Mouse (Mus musculus) heart, embryonic 16.5 days (tissue): ENCODE measurements around the gene Zbtb38. TPM values are rescaled to one million over a fixed set of nuclear protein-coding genes. Genes with fewer than 3 reads are reported as not detected.
A peak's percentile ranks its signal among the peaks of the same experiment; 100 is the strongest.

Experiments used
- ATAC-seq: fragments of 200-750 bp; cut with Nextera tagmentation; replicated peaks from 2 replicates; pipeline ENCODE4 v1.8.0; 2017; ENCODE audit warnings: moderate number of reproducible peaks; ENCODE audit not compliant: insufficient read depth, low FRiP score; ENCODE audit errors: extremely low read depth
- H3K27ac ChIP-seq: fragments of 300-500 bp; sonication (generic); 2 replicates; pipeline ENCODE4 v1.5.1; 2014; ENCODE audit warnings: mild to moderate bottlenecking, low read length, control low read depth, moderate library complexity
- H3K27me3 ChIP-seq: fragments of 300-500 bp; sonication (generic); 2 replicates; pipeline ENCODE4 v1.6.1; 2014; ENCODE audit warnings: low read length, mixed read lengths; ENCODE audit not compliant: control insufficient read depth, insufficient read depth
- H3K36me3 ChIP-seq: fragments of 300-500 bp; sonication (generic); 2 replicates; pipeline ENCODE4 v1.6.1; 2014; ENCODE audit not compliant: control insufficient read depth, insufficient read depth
- H3K4me1 ChIP-seq: fragments of 300-500 bp; sonication (generic); 2 replicates; pipeline ENCODE4 v1.6.1; 2014; ENCODE audit warnings: low read length, mixed read lengths; ENCODE audit not compliant: control insufficient read depth, insufficient read depth
- H3K4me2 ChIP-seq: fragments of 300-500 bp; sonication (generic); 2 replicates; pipeline ENCODE4 v1.6.1; 2014; ENCODE audit warnings: low read depth, mild to moderate bottlenecking, control low read depth, low read length
- H3K4me3 ChIP-seq: fragments of 300-500 bp; sonication (generic); 2 replicates; pipeline ENCODE4 v1.5.1; 2014; ENCODE audit warnings: mild to moderate bottlenecking, control low read depth, low read length
- H3K9ac ChIP-seq: fragments of 300-500 bp; sonication (generic); 2 replicates; pipeline ENCODE4 v1.6.1; 2014; ENCODE audit warnings: low read length, control low read depth
- H3K9me3 ChIP-seq: fragments of 300-500 bp; sonication (generic); replicated peaks from 2 replicates; pipeline ENCODE4 v1.6.1; 2016; ENCODE audit warnings: low read length; ENCODE audit not compliant: control insufficient read depth
- WGBS: fragments of 180-500 bp; shearing (Covaris S2); extraction: QIAGEN DNeasy Blood & Tissue Kit; methylation state at CpG from one replicate; pipeline ENCODE4 v1.1.7; 2014; 5-methylcytosine and 5-hydroxymethylcytosine counted together
- polyA plus RNA-seq: library from polyadenylated mRNA; unstranded; fragments of >200 nt; fragmentation: Nextera tagmentation; extraction: Ambion mirVana; gene quantifications from 2 replicates; pipeline ENCODE4 v1.2.1, GENCODE M21; 2015

Gene Zbtb38
- polyA plus RNA-seq, 1 experiment from 2014 or later: 29.6 TPM

- H3K4me2 ChIP-seq: no peak overlapping the region
- WGBS: 88% methylated on average over 10 of the region's 10 CpGs
- ATAC-seq: no peak
- peaks cover 6% of the 10 kb centered on the region; the same call in 1 of the 2 replicates for H3K9me3 ChIP-seq
- peaks cover 14% of the 10 kb centered on the region for H3K36me3 ChIP-seq
- H3K27me3 ChIP-seq: no peaks in the 10 kb centered on the region
- H3K27ac ChIP-seq: no peak overlapping the region
- H3K9ac ChIP-seq: no peak overlapping the region
- peaks cover 27% of the 10 kb centered on the region for H3K4me1 ChIP-seq
- no peak overlapping the region for H3K4me3 ChIP-seq
Measured at GRCm38 (mm10) chr9:96701891-96702290, 50.7 kb downstream of the Zbtb38 start.

- no peak for ATAC-seq
- WGBS: 98% methylated on average over 6 of the region's 6 CpGs
- no peak overlapping the region for H3K4me3 ChIP-seq
Measured at GRCm38 (mm10) chr9:96699276-96700035, 53.2 kb downstream of the Zbtb38 start.

GRCm38 (mm10) chr9:96696788-96697492, 55.7 kb downstream of the Zbtb38 start:
- Histone ChIP-seq H3K4me2 (no peak overlapping the region), H3K9ac (peak overlapping the region; percentile 51), H3K4me1 (peaks cover 23% of the 10 kb centered on the region), H3K36me3 (peaks cover 13% of the 10 kb centered on the region), H3K4me3 (no peak overlapping the region), H3K27me3 (no peaks in the 10 kb centered on the region), H3K27ac (peak overlapping the region; percentile 87), H3K9me3 (peaks cover 6% of the 10 kb centered on the region; the same call in 1 of the 2 replicates)
- WGBS: 74% methylated on average over 14 of the region's 14 CpGs
- ATAC-seq: no peak

More at GRCm38 (mm10) chr9:96699276-96700035, 53.2 kb downstream of the Zbtb38 start:
- Histone ChIP-seq H3K27me3 (no peaks in the 10 kb centered on the region), H3K4me2 (no peak overlapping the region), H3K4me1 (peaks cover 22% of the 10 kb centered on the region), H3K9ac (no peak overlapping the region), H3K27ac (no peak overlapping the region), H3K36me3 (peaks cover 14% of the 10 kb centered on the region), H3K9me3 (peaks cover 6% of the 10 kb centered on the region; the same call in 1 of the 2 replicates)

- peak; percentile 61 for ATAC-seq
- peaks cover 23% of the 10 kb centered on the region for H3K4me1 ChIP-seq
- WGBS: 36% methylated on average over 12 of the region's 12 CpGs
- peak overlapping the region; percentile 51 for H3K9ac ChIP-seq
- H3K27ac ChIP-seq: peak overlapping the region; percentile 87
- no peaks in the 10 kb centered on the region for H3K27me3 ChIP-seq
- no peak overlapping the region for H3K4me3 ChIP-seq
- H3K4me2 ChIP-seq: peak overlapping the region; percentile 39
- peaks cover 15% of the 10 kb centered on the region for H3K36me3 ChIP-seq
- peaks cover 6% of the 10 kb centered on the region; the same call in 1 of the 2 replicates for H3K9me3 ChIP-seq
Measured at GRCm38 (mm10) chr9:96696141-96696561, 56.5 kb downstream of the Zbtb38 start.

DNA sequence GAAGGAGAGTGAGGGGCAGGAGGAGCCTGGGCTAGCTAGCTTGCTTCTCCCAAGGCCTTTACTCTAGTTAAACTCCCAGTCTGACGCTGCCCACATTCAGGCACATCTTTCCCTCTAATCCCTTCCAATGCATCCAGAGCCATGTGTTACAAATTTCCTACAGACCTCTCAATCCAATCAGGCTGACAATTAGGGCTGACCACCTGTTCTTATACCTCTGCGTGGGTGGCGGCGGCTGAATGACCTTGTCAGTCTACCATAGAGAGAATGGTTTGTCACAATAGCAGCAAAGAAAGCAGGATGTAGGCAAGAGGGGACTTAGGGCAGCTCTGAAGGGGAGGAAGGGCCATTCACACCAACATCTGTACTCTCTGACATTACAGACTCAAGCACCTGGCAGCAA, 62.2 kb downstream of the Zbtb38 start:
- H3K36me3 ChIP-seq: peaks cover 34% of the 10 kb centered on the region
- H3K4me2 ChIP-seq: no peak overlapping the region
- H3K9ac ChIP-seq: no peak overlapping the region
- no peak overlapping the region for H3K4me3 ChIP-seq
- no peaks in the 10 kb centered on the region for H3K27me3 ChIP-seq
- 83% methylated on average over 4 of the region's 4 CpGs for WGBS
- H3K4me1 ChIP-seq: peaks cover 11% of the 10 kb centered on the region
- H3K9me3 ChIP-seq: no peaks in the 10 kb centered on the region
- H3K27ac ChIP-seq: no peak overlapping the region
- ATAC-seq: no peak

DNA sequence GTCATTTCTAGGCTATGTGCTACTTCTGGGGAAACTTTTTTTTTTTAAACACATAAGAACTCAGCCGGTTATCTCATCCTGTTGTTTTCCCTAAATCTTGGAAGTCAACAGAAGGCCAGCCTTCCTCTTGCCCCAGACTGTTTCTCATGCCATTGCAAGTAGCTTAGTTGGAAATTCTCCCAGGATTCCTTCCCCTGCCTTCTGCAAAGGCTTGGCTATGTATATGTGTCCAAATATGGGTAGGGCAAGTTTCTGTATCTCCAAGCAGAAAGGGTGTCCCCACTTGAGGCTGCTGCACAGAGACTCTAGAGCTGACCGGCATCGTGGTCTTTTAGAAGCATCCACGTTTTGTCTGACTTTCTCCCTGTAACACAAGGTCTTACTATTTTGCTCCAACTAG, 63.6 kb downstream of the Zbtb38 start:
- H3K4me1 ChIP-seq: peaks cover 12% of the 10 kb centered on the region
- 59% methylated on average over 4 of the region's 4 CpGs for WGBS
- ATAC-seq: no peak
- no peak overlapping the region for H3K4me2 ChIP-seq
- peaks cover 37% of the 10 kb centered on the region for H3K36me3 ChIP-seq
- H3K4me3 ChIP-seq: no peak overlapping the region
- H3K27ac ChIP-seq: peak overlapping the region; percentile 31; the same call in 1 of the 2 replicates
- no peaks in the 10 kb centered on the region for H3K9me3 ChIP-seq
- no peak overlapping the region for H3K9ac ChIP-seq
- no peaks in the 10 kb centered on the region for H3K27me3 ChIP-seq

- no peak overlapping the region for H3K27ac ChIP-seq
- ATAC-seq: no peak
- H3K9me3 ChIP-seq: no peaks in the 10 kb centered on the region
- no peak overlapping the region for H3K4me2 ChIP-seq
- peaks cover 37% of the 10 kb centered on the region for H3K36me3 ChIP-seq
- H3K4me1 ChIP-seq: peaks cover 12% of the 10 kb centered on the region
- no peak overlapping the region for H3K4me3 ChIP-seq
- H3K9ac ChIP-seq: no peak overlapping the region
- 75% methylated on average over 21 of the region's 21 CpGs for WGBS
- H3K27me3 ChIP-seq: no peaks in the 10 kb centered on the region
Measured at GRCm38 (mm10) chr9:96688194-96688875, 64.3 kb downstream of the Zbtb38 start.

DNA sequence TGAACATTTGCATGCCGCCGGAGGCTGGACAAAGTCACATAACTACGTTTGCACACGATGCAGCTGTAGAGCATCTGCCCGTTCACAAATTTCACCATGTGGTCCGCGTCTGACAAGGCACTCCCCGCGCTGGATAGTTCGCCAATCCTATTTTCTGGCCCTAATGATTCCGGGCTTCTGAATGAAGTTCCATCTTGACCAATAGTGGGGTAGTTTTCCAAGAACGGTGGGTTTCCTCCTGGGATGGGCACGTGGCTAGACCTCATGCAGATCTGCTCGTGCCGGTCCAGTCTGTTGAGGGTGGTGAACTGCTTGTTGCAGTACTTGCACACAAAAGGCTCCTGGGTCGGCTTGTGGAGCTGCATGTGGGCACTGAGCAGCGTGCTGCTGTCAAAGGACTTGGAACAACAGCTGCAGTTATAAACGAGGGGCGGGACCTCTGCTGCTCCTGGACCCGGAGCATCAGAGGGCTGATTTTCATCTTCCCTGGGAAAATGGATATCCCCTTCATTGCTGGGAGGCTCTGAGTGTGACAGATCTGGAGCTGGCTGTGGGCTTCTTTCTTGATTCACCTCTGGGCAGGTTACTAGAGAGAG, 64.9 kb downstream of the Zbtb38 start:
- Histone ChIP-seq H3K36me3 (peaks cover 37% of the 10 kb centered on the region), H3K4me1 (peaks cover 12% of the 10 kb centered on the region), H3K27ac (no peak overlapping the region), H3K9me3 (no peaks in the 10 kb centered on the region), H3K27me3 (no peaks in the 10 kb centered on the region), H3K4me2 (no peak overlapping the region), H3K4me3 (no peak overlapping the region), H3K9ac (no peak overlapping the region)
- WGBS: 87% methylated on average over 20 of the region's 20 CpGs
- no peak for ATAC-seq
